Mouse (Mus musculus) limb, embryonic 12.5 days (tissue): Measurements from ENCODE around the gene Mrpl20. TPM values are rescaled to one million over a fixed set of nuclear protein-coding genes. Genes with fewer than 3 reads are reported as not detected.

Experiments used
- ATAC-seq: fragments of 200-750 bp; cut with Nextera tagmentation; 2 replicates; pipeline ENCODE4 v1.8.0; 2017; ENCODE audit warnings: low read depth, moderate TSS enrichment; ENCODE audit not compliant: insufficient number of reproducible peaks, insufficient read depth, low FRiP score, low TSS enrichment
- H3K27ac ChIP-seq: fragments of 300-500 bp; sonication (generic); 2 replicates; pipeline ENCODE4 v1.5.1; 2016; ENCODE audit warnings: mild to moderate bottlenecking, moderate library complexity
- H3K27me3 ChIP-seq: fragments of 300-500 bp; sonication (generic); 2 replicates; pipeline ENCODE4 v1.6.1; 2016; ENCODE audit warnings: mild to moderate bottlenecking, moderate library complexity
- H3K36me3 ChIP-seq: fragments of 300-500 bp; sonication (generic); 2 replicates; pipeline ENCODE4 v1.6.1; 2016; ENCODE audit warnings: mild to moderate bottlenecking, moderate library complexity
- H3K4me1 ChIP-seq: fragments of 300-500 bp; sonication (generic); replicated peaks from 2 replicates; pipeline ENCODE4 v1.6.1; 2016
- H3K4me2 ChIP-seq: fragments of 300-500 bp; sonication (generic); 2 replicates; pipeline ENCODE4 v1.6.1; 2016; ENCODE audit warnings: mild to moderate bottlenecking, moderate library complexity
- H3K4me3 ChIP-seq: fragments of 300-500 bp; sonication (generic); replicated peaks from 2 replicates; pipeline ENCODE4 v1.5.1; 2016; ENCODE audit warnings: mild to moderate bottlenecking
- H3K9ac ChIP-seq: fragments of 300-500 bp; sonication (generic); replicated peaks from 2 replicates; pipeline ENCODE4 v1.6.1; 2016; ENCODE audit warnings: mild to moderate bottlenecking, moderate library complexity
- H3K9me3 ChIP-seq: fragments of 300-500 bp; sonication (generic); 2 replicates; pipeline ENCODE4 v1.6.1; 2016; ENCODE audit warnings: mild to moderate bottlenecking, moderate library complexity
- WGBS: fragments of 180-500 bp; shearing (Covaris S2); methylation state at CpG from one replicate; pipeline ENCODE4 v1.1.7; 2016; 5-methylcytosine and 5-hydroxymethylcytosine counted together
- polyA plus RNA-seq: library from polyadenylated mRNA; unstranded; fragments of >200 nt; fragmentation: Nextera tagmentation; extraction: Ambion mirVana; gene quantifications from 2 replicates; pipeline ENCODE4 v1.2.1, GENCODE M21; 2016

Mrpl20 gene
- polyA plus RNA-seq, 1 experiment from 2014 or later = 228 TPM

DNA sequence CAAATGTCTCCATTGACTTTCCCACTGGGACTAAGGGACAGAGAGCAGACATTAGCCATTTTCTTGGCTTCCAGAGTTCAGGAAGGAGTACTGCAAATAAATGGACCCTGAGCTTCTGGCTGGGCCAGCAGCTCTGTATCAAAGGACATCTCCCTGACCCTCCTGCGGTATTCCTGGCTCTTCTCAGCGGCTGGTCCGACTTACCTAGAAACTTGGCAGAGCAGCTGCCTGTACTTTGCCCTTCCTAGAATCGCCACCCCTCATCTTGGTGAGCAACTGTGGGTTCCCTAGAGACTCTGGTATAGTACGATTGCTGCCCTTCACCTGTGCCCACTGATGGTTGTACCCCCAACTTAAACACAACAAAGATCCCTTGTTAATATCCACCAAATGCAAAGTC, 40.6 kb downstream of the Mrpl20 start:
- Histone ChIP-seq H3K27ac (no peak overlapping the region), H3K4me2 (no peak overlapping the region), H3K36me3 (peaks cover 25% of the 10 kb centered on the region), H3K4me1 (peaks cover 42% of the 10 kb centered on the region), H3K9ac (no peak overlapping the region), H3K9me3 (no peaks in the 10 kb centered on the region), H3K27me3 (peaks cover 8% of the 10 kb centered on the region; the same call in 1 of the 2 replicates), H3K4me3 (no peak overlapping the region)
- WGBS = 90% methylated on average over 5 of the region's 5 CpGs
- no peak for ATAC-seq

DNA sequence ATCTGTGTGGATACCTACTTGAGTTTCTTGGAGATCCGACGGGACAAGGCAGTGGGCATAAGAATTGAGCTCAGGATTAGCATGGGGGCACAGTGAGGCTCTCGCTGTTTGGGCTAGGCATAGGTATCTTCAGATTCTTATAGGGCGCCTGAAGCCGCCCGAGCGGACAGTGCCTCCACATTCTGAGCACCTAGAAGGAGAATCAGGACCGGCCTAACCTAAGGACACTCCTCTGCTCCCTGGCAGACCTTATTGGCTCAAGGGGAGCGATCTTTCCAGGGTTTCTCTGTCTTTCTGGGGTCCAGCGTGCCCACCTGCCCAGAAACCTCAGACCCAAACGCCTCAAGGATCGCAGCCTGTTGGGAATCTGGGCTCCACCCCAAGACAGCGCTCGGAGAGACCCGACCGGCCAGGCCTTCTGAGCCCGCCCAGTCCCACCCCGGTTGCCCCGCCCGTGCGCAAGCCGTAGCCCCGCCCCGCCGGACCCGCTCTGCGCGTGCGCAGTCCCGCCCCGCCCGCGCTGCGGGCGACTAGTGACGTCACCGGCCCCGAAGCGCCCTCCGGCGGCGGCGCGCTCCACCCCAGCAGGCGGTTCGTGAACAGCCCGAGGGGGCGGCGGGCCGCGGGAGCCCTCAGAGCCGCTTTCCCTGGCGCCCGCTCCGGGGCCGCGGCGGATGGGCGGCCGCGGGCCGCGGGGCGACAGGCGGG, 44.3 kb downstream of the Mrpl20 start, which contains the start of gene Dvl1:
Gene Dvl1 (plus strand): TSS at position 532 of the 708 bp plus-strand sequence.
- Histone ChIP-seq H3K4me1 (peaks cover 20% of the 10 kb centered on the region), H3K36me3 (peaks cover 21% of the 10 kb centered on the region), H3K4me2 (peak within 1 kb of the TSS; percentile 92), H3K27ac (peak within 1 kb of the TSS; percentile 59; the same call in 1 of the 2 replicates), H3K4me3 (peak within 1 kb of the TSS; percentile 73), H3K9me3 (no peaks in the 10 kb centered on the region), H3K27me3 (peaks cover under 1% of the 10 kb centered on the region; the same call in 1 of the 2 replicates), H3K9ac (peak within 1 kb of the TSS; percentile 73)
- 2% methylated on average over 65 of the region's 65 CpGs for WGBS
- peak; percentile 88 for ATAC-seq

DNA sequence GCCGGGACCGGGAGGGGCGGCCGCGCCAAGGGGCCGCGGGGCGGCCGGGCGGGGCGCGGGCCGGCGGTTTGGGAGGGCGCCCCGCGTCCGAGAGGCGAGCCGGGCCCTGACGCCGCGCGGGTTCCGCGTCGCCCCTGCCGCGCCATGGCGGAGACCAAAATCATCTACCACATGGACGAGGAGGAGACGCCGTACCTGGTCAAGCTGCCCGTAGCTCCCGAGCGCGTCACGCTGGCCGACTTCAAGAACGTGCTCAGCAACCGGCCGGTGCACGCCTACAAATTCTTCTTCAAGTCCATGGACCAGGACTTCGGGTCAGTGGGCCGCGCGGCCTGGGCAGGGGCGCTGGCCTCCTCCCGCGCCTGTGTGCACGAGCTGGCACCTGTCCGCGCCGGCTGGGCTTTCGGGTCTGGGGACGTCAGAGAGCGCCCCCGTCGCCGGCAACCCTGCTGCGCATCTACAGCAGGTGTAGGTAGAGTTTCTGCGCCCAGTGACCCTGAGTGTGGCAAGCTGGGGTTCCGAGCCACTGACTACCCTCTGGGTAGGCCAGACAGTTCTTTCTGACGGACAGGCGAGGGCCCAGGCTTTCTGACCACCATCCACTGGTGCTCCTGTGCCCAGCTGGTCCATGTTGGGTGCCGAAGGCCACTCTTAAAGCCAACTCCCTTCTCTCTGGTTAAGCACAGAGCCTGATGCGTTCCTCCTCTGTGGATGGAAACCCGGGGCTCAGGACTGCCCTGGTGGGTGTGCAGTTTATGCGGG, 45.1 kb downstream of the Mrpl20 start:
- H3K27ac ChIP-seq = no peak overlapping the region; the same call in 1 of the 2 replicates
- WGBS = 3% methylated on average over 50 of the region's 69 CpGs
- ATAC-seq = no peak; the same call in 1 of the 2 replicates

GRCm38 (mm10) chr4:155848434-155849095, 45.9 kb downstream of the Mrpl20 start:
- H3K4me1 ChIP-seq = peaks cover 20% of the 10 kb centered on the region
- no peak for ATAC-seq
- H3K4me3 ChIP-seq = peak overlapping the region; percentile 73
- H3K9me3 ChIP-seq = no peaks in the 10 kb centered on the region
- peak overlapping the region; percentile 92 for H3K4me2 ChIP-seq
- no peaks in the 10 kb centered on the region for H3K27me3 ChIP-seq
- H3K36me3 ChIP-seq = peaks cover 14% of the 10 kb centered on the region
- no peak overlapping the region for H3K27ac ChIP-seq
- H3K9ac ChIP-seq = peak overlapping the region; percentile 73; the same call in 1 of the 2 replicates
- 69% methylated on average over 7 of the region's 7 CpGs for WGBS

More for the DNA sequence above, 45.1 kb downstream of the Mrpl20 start:
- Histone ChIP-seq H3K27me3 (no peaks in the 10 kb centered on the region), H3K9ac (peak overlapping the region; percentile 73), H3K4me2 (peak overlapping the region; percentile 92), H3K9me3 (no peaks in the 10 kb centered on the region), H3K4me3 (peak overlapping the region; percentile 73), H3K4me1 (peaks cover 20% of the 10 kb centered on the region), H3K36me3 (peaks cover 15% of the 10 kb centered on the region)

DNA sequence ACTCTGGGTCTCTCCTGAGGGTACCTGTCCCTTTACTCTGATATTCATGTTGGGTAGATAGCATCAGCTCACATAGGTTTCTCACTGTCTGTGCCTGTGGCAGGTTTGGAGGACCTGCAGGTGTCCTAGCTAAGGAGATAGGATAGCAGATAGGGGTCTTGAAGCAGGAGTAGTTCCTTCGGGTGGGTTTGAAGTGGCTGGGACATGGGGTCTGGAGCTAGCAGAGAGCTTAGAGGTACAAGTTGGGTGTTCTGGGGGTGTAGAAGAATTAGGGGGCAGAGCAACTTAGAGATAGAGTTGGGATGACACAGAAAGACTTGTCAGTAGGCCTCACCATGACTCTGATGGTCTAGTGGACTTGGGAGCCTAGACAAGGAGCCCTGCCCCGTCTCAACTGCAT, 46.7 kb downstream of the Mrpl20 start:
- Histone ChIP-seq H3K36me3 (peaks cover 13% of the 10 kb centered on the region), H3K4me1 (peaks cover 20% of the 10 kb centered on the region), H3K27me3 (no peaks in the 10 kb centered on the region), H3K9ac (no peak overlapping the region), H3K27ac (no peak overlapping the region), H3K4me3 (no peak overlapping the region), H3K4me2 (no peak overlapping the region), H3K9me3 (no peaks in the 10 kb centered on the region)
- WGBS = 87% methylated on average over 2 of the region's 2 CpGs
- no peak for ATAC-seq

- Histone ChIP-seq H3K27me3 (no peaks in the 10 kb centered on the region), H3K4me1 (peaks cover 20% of the 10 kb centered on the region), H3K4me2 (no peak overlapping the region), H3K36me3 (peaks cover 18% of the 10 kb centered on the region), H3K4me3 (no peak overlapping the region), H3K9me3 (no peaks in the 10 kb centered on the region), H3K9ac (no peak overlapping the region), H3K27ac (no peak overlapping the region)
- WGBS = 96% methylated on average over 3 of the region's 3 CpGs
- no peak for ATAC-seq
Measured at GRCm38 (mm10) chr4:155849792-155850451, 47.2 kb downstream of the Mrpl20 start.

DNA sequence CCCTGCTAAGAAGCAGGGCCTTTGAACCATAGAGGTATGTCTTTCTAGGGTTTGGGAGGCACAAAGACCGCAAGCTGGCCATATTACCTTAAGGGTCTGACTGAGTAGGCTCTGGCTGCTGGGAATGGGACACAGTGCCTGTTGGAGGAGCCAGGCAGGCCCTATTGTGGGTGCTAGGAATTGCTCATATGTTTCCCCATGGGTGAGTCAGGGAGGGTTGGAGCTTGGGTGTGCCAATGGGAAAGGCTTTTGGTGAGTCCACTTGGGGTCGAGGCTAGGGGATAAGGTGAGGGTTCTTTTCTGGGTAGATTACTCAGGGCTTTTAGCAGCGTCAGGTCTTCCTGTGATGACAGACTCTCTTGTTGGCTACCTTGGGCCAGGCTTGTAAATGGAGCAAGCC, 48.7 kb downstream of the Mrpl20 start:
- ATAC-seq = no peak
- no peak overlapping the region for H3K27ac ChIP-seq
- H3K36me3 ChIP-seq = peaks cover 33% of the 10 kb centered on the region
- H3K9ac ChIP-seq = no peak overlapping the region
- WGBS = 94% methylated on average over 3 of the region's 3 CpGs
- H3K4me3 ChIP-seq = no peak overlapping the region
- H3K4me1 ChIP-seq = peaks cover 19% of the 10 kb centered on the region
- H3K4me2 ChIP-seq = no peak overlapping the region
- H3K9me3 ChIP-seq = no peaks in the 10 kb centered on the region
- no peaks in the 10 kb centered on the region for H3K27me3 ChIP-seq

DNA sequence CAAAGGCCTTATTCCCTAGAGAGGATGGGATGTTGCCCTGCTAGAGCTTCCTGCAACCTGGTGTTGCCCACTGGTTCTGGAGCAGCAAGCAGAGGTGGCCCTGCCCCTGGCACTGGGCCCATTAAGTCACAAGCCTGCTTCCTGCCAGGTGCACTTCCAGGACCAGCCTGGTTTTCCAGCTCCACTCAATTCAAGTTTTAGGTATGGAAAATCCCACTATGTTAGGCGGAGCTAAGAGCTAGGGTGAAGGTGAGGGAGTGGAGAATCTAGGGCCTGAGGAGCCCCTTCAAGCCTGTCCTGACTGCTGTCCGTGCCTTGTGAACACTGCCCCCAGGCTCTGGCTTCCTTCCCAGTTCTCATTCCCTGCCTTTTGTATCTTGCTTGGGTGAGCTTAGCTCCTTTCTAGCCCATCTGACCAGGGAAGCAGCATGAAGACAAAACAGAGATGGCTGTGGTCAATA, 49.3 kb downstream of the Mrpl20 start:
- Histone ChIP-seq H3K4me1 (peaks cover 13% of the 10 kb centered on the region), H3K27ac (no peak overlapping the region), H3K36me3 (peaks cover 39% of the 10 kb centered on the region), H3K9ac (no peak overlapping the region), H3K27me3 (no peaks in the 10 kb centered on the region), H3K9me3 (no peaks in the 10 kb centered on the region), H3K4me3 (no peak overlapping the region), H3K4me2 (no peak overlapping the region)
- 80% methylated on average over 2 of the region's 2 CpGs for WGBS
- no peak for ATAC-seq

GRCm38 (mm10) chr4:155853421-155853820, 50.7 kb downstream of the Mrpl20 start:
- Histone ChIP-seq H3K4me2 (no peak overlapping the region), H3K4me3 (no peak overlapping the region), H3K27ac (no peak overlapping the region), H3K36me3 (peaks cover 51% of the 10 kb centered on the region), H3K4me1 (peaks cover 6% of the 10 kb centered on the region), H3K9ac (no peak overlapping the region), H3K9me3 (no peaks in the 10 kb centered on the region), H3K27me3 (no peaks in the 10 kb centered on the region)
- no peak for ATAC-seq
- 94% methylated on average over 9 of the region's 9 CpGs for WGBS

DNA sequence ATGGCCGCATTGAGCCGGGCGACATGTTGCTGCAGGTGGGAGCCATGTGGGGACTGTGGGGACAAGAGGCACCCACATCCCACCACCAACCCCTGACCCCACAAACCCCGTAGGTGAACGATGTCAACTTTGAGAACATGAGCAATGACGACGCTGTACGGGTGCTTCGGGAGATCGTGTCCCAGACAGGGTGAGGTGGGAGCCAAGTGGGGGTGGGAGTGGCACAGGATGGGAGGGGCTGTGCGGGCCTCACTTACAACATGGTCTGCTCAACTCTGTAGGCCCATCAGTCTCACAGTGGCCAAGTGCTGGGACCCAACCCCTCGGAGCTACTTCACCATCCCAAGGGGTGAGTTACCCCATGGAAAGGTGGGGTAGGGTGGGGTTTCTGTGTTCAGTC, 52.3 kb downstream of the Mrpl20 start:
- Histone ChIP-seq H3K36me3 (peaks cover 62% of the 10 kb centered on the region), H3K4me2 (no peak overlapping the region), H3K9ac (no peak overlapping the region), H3K27ac (no peak overlapping the region), H3K4me3 (no peak overlapping the region), H3K4me1 (no peaks in the 10 kb centered on the region), H3K9me3 (no peaks in the 10 kb centered on the region), H3K27me3 (no peaks in the 10 kb centered on the region)
- no peak for ATAC-seq
- WGBS = 97% methylated on average over 12 of the region's 12 CpGs
